Mouse (Mus musculus) cortical plate, adult 2 months (tissue): ENCODE data around the gene Ncln.

Source experiments
- CTCF ChIP-seq: fragments of 200-500 bp; IDR thresholded peaks from 2 replicates; pipeline ENCODE4 v1.5.1; 2011; ENCODE audit warnings: mild to moderate bottlenecking, control low read depth, low read length; ENCODE audit not compliant: insufficient read depth; ENCODE audit errors: extremely low read depth
- POLR2A ChIP-seq: fragments of 200-500 bp; IDR thresholded peaks from 2 replicates; pipeline ENCODE4 v1.6.1; 2011; ENCODE audit warnings: mild to moderate bottlenecking, low read length, control low read depth; ENCODE audit not compliant: insufficient read depth; ENCODE audit errors: extremely low read depth

- TF ChIP-seq CTCF (no peak), POLR2A (no peak)
These were observed 42.1 kb downstream of the Ncln start for GRCm38 (mm10) chr10:81454106-81454505.
